Mouse (Mus musculus) right cerebral cortex, postnatal 10 days (tissue): ENCODE data around the gene Olfr1228.

ENCODE experiments used
- DNase-seq, 2 experiments: peaks; one replicate each; pipeline ENCODE4 v3.0.0; 2021; ENCODE audit warnings: low spot score in 2 of 2

Olfr1228 gene

DNA sequence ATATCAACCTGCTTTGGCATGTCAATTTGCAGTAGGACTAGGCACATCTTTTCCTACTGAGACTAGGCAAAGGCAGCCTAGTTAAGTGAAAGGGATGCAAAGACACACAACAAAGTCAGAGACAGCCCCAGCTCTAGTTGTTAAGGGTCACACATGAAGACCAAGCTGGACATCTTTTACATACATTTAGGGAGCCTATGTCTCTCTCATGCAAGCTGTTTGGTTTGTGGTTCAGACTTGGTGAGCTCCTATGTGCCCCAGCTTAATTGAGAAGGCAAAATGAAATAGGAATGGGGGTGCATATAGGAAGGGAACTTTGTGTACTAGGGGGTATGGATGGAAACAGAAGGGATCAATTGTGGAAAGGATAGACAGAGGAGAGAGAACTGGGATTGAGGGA, at the start of gene Olfr1228:
Gene Olfr1228 (minus strand): TSS at position 101 of the 400 bp plus-strand sequence.
- DNase-seq = no peak

DNA sequence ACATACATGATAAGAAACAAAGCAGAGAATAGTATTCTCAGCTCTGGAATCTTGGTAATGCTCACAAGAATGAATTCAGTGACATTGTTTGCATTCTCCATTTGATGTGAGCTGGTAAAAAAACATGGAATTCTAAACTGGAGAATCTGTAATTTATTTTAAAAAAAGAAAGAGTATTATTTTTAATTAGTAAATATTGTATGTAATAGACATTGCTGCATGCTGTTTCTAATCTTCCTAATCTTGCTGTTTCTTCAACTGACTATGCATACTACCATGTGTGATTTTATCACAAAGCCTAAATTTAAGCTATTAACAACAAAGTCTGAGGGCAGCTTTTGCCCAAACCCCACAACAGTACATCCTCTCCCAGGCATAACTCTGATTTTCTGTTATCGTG, 43.3 kb upstream of the Olfr1228 start, which contains the start of gene Olfr1230:
Gene Olfr1230 (minus strand): TSS at position 101 of the 400 bp plus-strand sequence.
- no peak for DNase-seq

DNA sequence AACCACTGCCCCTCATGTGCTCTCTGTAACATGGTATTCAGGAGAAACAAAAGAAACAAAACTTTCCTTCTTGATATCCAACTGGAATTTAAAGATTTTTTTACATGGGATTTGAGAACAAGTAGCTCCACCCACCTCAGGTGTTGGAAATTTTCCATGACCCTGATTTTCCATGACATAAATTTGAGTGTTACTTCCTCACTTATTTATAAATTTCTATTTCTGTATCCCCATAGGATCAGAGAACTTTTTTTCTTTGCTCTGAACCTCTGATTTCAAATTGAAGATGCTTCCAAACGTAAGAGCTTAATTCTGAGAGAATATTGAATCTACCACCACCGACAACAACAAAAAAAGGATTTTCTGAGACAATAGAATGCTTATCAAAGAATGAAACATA, 34.1 kb upstream of the Olfr1228 start, which contains the start of gene Olfr1229:
Gene Olfr1229 (minus strand): TSS at position 101 of the 400 bp plus-strand sequence.
- no peak for DNase-seq

DNA sequence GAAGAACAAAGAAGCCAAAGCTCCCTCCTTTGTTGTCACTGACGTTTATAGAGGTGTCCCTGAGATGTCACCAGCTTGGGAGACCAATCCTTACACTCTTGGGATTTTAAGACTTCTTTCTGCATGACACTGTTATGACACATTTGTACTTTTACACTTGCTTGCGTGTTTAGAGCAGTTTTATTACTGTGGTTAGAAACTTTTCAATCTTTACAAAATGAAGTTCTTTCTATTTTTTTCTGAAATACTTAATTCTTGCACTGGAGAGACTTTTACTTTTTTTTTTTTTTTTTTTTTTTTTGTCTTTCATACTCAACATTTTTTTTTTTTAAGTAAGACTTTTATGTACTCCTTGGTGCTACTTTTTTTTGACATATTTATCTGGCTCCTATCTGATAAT, 53.9 kb downstream of the Olfr1228 start, which contains the start of gene Olfr1226:
Gene Olfr1226 (minus strand): TSS at position 101 of the 400 bp plus-strand sequence.
- DNase-seq = no peak
